Mouse (Mus musculus): ENCODE data around the gene Xlr3c. TPM values are rescaled to one million over a fixed set of nuclear protein-coding genes. Genes with fewer than 3 reads are reported as not detected.
"Not testable (repeated sequence)": the region's sequence is repeated elsewhere in the genome, so short reads cannot be mapped to it uniquely, and the experiment has no call there.

The Xlr3c gene
- not detected in 2 replicates for polyA plus RNA-seq (2015; fragmentation: Nextera tagmentation; extraction: Ambion mirVana)

DNA sequence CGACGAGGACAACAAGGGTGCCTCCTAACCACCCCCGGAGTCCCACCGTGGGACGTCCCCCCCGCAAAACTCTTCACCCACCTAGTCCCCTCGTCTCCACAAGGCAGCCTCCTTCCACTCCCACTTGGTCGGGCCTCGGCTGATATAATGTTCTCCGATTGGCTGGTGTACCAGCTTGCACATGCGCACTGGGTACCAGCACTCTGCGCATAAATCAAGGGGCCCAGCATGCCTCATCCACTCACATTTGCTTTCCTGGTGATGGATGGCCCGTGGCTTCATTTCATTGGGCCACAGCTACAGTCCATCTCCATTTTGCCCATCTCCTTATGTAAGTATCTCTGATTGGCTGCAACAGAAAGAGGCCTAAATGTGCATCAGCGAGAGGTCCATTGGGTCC lies at the start of gene Xlr3c:
TSS of gene Xlr3c (minus strand) at position 121 of the 400 bp plus-strand sequence.
- WGBS = 87% methylated on average over 14 of the region's 14 CpGs
- H3K4me1 ChIP-seq; H3K27ac ChIP-seq; H3K36me3 ChIP-seq; H3K4me2 ChIP-seq; H3K27me3 ChIP-seq (replicated peaks); ATAC-seq (ENCODE audit: insufficient read depth, low FRiP score, low read depth); H3K9me3 ChIP-seq; H3K9ac ChIP-seq; H3K4me3 ChIP-seq (replicated peaks): not testable (repeated sequence)

DNA sequence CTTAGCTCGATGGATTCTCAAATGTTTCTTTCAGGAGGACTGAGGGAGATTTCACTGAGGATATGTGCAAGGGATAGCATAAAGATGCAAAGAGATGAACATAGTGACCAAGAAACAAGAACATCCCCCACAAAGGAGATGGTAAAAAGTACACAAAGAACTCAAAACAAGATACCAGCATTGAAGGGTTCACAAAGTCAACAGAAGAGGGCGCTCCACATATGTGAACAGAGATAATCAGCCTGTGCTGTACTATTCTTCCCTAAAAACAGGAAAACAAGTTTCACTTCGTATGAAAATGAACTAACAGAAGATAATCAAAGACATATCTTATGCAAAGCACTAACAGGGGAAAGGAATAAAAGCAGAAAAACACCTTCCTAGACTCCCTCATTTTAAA lies 47.3 kb upstream of the Xlr3c start:
- Histone ChIP-seq H3K4me1 (no peaks in the 10 kb centered on the region), H3K9me3 (no peaks in the 10 kb centered on the region), H3K9ac (no peak overlapping the region), H3K27ac (no peak overlapping the region), H3K4me3 (replicated peaks) (no peak overlapping the region), H3K27me3 (replicated peaks) (no peaks in the 10 kb centered on the region), H3K36me3 (no peaks in the 10 kb centered on the region), H3K4me2 (no peak overlapping the region)
- ATAC-seq (ENCODE audit: insufficient read depth, low FRiP score, low read depth) = no peak
- 43% methylated on average over 3 of the region's 3 CpGs for WGBS

DNA sequence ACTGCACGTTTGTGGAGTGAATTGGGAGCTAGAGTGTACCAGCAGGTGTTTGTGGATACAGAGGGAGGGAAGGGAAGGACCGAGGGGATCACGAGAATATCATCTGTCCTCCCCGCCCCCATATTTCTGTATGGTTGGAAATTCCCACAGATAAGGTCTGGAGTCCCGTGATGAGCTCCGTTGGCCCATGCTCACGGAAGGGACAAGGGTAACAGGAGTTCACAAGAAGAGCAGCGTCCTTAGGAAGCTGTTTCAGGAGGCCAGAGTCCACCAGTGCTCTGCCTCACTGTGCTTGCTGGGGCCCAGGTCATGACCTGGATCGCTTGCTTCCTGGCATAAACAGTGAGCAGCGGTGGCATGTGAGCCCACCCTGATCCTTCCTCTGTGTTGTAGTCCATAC lies 30.6 kb upstream of the Xlr3c start:
- not testable (repeated sequence) for H3K9me3 ChIP-seq; H3K9ac ChIP-seq; H3K4me2 ChIP-seq; H3K4me3 ChIP-seq (replicated peaks); H3K27ac ChIP-seq; H3K36me3 ChIP-seq; H3K27me3 ChIP-seq (replicated peaks); ATAC-seq (ENCODE audit: insufficient read depth, low FRiP score, low read depth); H3K4me1 ChIP-seq
- WGBS = 51% methylated on average over 9 of the region's 10 CpGs

DNA sequence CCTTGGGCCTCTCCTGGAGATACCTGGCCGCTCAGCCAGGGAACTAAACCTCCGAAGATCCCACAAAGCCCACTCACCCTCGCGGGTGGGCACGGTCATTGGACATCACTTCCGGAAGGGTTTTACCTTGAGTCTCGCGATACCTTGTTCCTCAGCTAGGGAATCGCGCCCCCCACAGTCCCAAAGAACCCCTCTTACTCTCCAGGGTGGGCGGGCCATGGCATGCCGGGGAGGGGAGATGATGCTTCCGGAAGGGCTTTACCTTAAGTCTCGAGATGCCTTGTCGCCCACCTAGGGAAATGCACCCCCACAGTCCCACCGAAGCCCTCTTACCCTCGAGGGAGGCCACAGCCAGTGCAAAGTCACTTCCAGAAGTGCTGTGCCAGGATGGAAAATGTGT lies 27.7 kb upstream of the Xlr3c start, which contains the start of the genes Xlr5a and Xlr5c:
TSS of gene Xlr5a (minus strand) at position 101 of the 400 bp plus-strand sequence.
TSS of gene Xlr5c (minus strand) at position 101 of the 400 bp plus-strand sequence.
- ATAC-seq (ENCODE audit: insufficient read depth, low FRiP score, low read depth); H3K4me1 ChIP-seq; H3K9me3 ChIP-seq; H3K9ac ChIP-seq; H3K36me3 ChIP-seq; H3K27ac ChIP-seq; H3K27me3 ChIP-seq (replicated peaks); H3K4me2 ChIP-seq; H3K4me3 ChIP-seq (replicated peaks): not testable (repeated sequence)
- 90% methylated on average over 16 of the region's 17 CpGs for WGBS

DNA sequence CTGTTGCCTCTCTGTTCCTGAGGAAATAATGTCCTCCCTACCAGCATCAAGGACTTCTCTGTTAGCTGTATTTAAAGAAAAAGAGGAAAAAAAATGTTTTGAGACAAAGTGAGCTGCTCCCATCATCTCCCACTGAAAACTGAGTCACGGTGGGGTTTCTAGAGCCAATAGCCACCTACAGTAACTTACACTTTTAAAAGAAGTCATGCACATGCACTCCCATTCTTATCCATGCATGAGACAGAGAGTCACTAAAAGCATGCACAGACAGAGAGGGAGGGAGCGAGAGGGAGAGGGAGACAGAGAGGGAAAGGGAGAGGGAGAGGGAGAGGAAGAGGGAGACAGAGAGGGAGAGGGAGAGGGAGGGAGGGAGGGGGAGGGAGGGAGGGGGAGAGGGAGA lies 2.8 kb downstream of the Xlr3c start:
- ATAC-seq (ENCODE audit: insufficient read depth, low FRiP score, low read depth) = not testable (repeated sequence)
- WGBS = 96% methylated on average over 1 of the region's 2 CpGs

DNA sequence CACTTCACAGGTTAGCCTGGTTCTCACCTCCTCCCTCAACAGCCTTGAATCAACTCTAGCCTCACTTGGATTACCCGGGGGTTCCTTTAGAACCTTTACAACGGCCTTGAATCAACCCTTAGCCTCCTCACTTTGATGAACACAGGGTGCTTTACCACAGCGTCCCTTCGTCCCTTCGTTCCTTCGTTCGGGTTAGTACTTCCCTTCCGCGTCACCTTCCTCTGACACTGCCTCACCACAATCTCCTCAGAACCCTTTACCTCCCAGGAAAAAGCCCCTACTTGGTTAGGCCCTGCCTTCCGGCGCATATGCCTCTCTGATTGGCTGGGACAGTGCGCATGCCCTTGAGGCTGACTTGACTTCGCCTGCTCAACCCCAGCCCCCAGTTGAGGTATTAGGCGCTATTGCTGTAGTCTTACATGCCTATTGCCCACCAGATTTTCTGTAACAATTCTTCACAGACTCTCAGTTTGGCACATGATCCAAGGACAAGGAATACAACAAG lies 22.3 kb downstream of the Xlr3c start, which contains the start of gene Xlr4c:
TSS of gene Xlr4c (minus strand) at position 310 of the 505 bp plus-strand sequence.
- H3K36me3 ChIP-seq; H3K4me2 ChIP-seq; H3K27ac ChIP-seq; H3K9me3 ChIP-seq; H3K9ac ChIP-seq; H3K27me3 ChIP-seq (replicated peaks); ATAC-seq (ENCODE audit: insufficient read depth, low FRiP score, low read depth); H3K4me1 ChIP-seq; H3K4me3 ChIP-seq (replicated peaks): not testable (repeated sequence)
- 81% methylated on average over 14 of the region's 14 CpGs for WGBS

More for the DNA sequence above, 2.8 kb downstream of the Xlr3c start:
- not testable (repeated sequence) for H3K27me3 ChIP-seq (replicated peaks); H3K36me3 ChIP-seq; H3K4me1 ChIP-seq; H3K4me2 ChIP-seq; H3K4me3 ChIP-seq (replicated peaks); H3K27ac ChIP-seq; H3K9me3 ChIP-seq; H3K9ac ChIP-seq

DNA sequence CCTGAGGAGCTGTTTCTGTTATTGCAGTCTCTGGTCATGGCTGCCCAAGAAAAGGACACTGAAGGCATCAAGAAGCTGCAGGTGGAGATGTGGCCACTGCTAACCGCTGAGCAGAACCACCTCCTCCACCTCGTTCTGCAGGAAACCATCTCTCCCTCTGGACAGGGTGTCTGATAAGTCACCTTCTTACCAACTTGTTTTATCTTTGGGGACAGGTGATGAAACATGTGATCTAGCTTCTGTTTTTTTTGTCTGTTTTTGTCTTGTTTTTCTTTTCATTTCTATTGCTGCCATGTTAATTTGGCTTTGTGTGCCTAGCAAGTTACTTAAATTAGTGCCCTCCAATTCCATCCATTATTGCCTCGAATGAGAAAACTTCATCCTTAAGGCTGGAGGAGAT lies 35.9 kb downstream of the Xlr3c start:
- no peak for ATAC-seq (ENCODE audit: insufficient read depth, low FRiP score, low read depth)
- Histone ChIP-seq H3K4me1 (no peaks in the 10 kb centered on the region), H3K9me3 (no peaks in the 10 kb centered on the region), H3K9ac (no peak overlapping the region), H3K36me3 (no peaks in the 10 kb centered on the region), H3K27ac (no peak overlapping the region), H3K4me2 (peak overlapping the region; percentile 77), H3K27me3 (replicated peaks) (no peaks in the 10 kb centered on the region), H3K4me3 (replicated peaks) (peak overlapping the region; percentile 60)
- 27% methylated on average over 3 of the region's 3 CpGs for WGBS

DNA sequence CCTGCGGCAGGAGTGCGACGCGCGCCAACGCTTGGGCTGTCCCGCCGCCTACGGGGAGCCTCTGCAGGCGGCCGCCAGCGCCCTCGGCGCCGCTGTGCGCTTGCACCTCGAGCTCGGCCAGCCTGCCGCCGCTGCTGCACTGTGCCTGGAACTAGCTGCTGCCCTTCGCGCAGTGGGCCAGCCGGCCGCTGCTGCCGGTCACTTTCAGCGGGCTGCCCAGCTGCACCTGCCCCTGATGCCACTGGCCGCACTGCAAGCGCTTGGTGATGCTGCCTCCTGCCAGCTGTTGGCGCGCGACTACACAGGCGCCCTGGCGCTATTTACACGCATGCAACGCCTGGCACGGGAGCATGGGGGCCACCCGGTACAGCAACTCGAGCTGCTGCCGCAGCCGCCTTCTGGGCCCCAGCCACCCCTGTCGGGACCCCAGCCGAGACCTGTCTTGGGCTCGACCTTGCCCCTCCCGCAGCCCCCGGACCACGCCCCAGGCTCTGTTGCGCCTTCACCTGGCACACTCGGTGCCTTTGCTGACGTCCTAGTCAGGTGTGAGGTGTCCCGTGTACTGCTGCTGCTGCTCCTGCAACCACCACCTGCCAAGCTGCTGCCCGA lies 36.5 kb downstream of the Xlr3c start:
- WGBS = 25% methylated on average over 49 of the region's 51 CpGs
- H3K4me1 ChIP-seq = no peaks in the 10 kb centered on the region

DNA sequence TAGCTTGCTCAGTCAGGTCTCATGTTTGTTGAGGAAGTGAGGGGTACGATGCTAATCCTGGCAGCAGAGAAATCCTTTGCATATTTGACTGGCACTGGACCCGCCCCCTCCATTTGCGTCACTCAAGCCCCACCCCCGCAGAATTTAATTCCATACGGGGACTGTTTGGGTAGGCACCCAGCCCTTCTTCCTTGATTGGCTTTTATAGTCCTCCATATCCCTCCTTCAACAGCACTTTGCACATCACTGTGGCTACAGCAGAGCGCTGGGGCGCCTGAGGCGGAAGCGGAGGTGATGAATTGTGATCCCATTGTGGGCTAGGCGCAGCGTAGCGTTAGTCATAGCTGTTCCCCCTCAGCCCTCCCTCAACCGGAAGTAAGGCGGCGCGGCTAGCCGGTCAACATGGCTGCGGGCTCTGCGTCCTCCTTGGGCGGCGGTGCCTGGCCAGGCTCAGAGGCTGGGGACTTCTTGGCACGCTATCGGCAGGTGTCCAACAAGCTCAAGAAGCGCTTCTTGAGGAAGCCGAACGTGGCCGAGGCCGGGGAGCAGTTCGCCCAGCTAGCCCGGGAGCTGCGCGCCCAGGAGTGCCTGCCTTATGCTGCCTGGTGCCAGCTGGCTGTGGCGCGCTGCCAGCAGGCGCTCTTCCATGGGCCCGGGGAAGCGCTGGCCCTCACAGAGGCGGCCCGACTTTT lies 37.1 kb downstream of the Xlr3c start, which contains the start of gene F8a:
TSS of gene F8a (plus strand) at position 378 of the 692 bp plus-strand sequence.
- ATAC-seq (ENCODE audit: insufficient read depth, low FRiP score, low read depth) = peak; percentile 95
- Histone ChIP-seq H3K9me3 (no peaks in the 10 kb centered on the region), H3K4me2 (peak within 1 kb of the TSS; percentile 77), H3K9ac (peak within 1 kb of the TSS; percentile 46), H3K27me3 (replicated peaks) (no peaks in the 10 kb centered on the region), H3K36me3 (no peaks in the 10 kb centered on the region), H3K4me1 (no peaks in the 10 kb centered on the region), H3K27ac (peak within 1 kb of the TSS; percentile 84), H3K4me3 (replicated peaks) (peak within 1 kb of the TSS; percentile 60)
- WGBS = 21% methylated on average over 34 of the region's 39 CpGs

More for the DNA sequence above, 36.5 kb downstream of the Xlr3c start:
- Histone ChIP-seq H3K36me3 (no peaks in the 10 kb centered on the region), H3K27me3 (replicated peaks) (no peaks in the 10 kb centered on the region), H3K9ac (peak overlapping the region; percentile 46), H3K27ac (peak overlapping the region; percentile 84), H3K4me3 (replicated peaks) (peak overlapping the region; percentile 60), H3K4me2 (peak overlapping the region; percentile 77), H3K9me3 (no peaks in the 10 kb centered on the region)
- peak; percentile 44; the same call in 1 of the 2 replicates for ATAC-seq (ENCODE audit: insufficient read depth, low FRiP score, low read depth)

DNA sequence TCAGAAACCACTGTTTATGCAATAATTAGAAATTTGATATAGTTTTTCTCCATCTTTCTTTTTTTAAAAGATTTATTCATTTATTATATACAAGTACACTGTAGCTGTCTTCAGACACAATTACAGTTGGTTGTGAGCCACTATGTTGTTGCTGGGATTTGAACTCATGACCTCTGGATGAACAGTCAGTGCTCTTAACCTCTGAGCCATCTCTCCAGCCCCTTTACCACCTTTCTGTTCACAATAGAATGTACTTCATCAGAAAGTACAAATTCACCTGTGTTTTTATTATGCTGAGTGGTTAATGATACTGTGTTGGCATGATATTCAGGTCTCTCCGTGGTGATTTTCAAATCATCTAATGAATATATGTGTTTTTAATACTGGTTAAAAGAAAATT lies 39.8 kb downstream of the Xlr3c start:
- no peaks in the 10 kb centered on the region for H3K9me3 ChIP-seq
- no peaks in the 10 kb centered on the region for H3K36me3 ChIP-seq
- no peaks in the 10 kb centered on the region for H3K4me1 ChIP-seq
- H3K4me3 ChIP-seq (replicated peaks) = no peak overlapping the region
- no peak overlapping the region for H3K27ac ChIP-seq
- 47% methylated on average over 1 of the region's 1 CpGs for WGBS
- no peaks in the 10 kb centered on the region for H3K27me3 ChIP-seq (replicated peaks)
- ATAC-seq (ENCODE audit: insufficient read depth, low FRiP score, low read depth) = no peak
- no peak overlapping the region for H3K4me2 ChIP-seq
- no peak overlapping the region for H3K9ac ChIP-seq

DNA sequence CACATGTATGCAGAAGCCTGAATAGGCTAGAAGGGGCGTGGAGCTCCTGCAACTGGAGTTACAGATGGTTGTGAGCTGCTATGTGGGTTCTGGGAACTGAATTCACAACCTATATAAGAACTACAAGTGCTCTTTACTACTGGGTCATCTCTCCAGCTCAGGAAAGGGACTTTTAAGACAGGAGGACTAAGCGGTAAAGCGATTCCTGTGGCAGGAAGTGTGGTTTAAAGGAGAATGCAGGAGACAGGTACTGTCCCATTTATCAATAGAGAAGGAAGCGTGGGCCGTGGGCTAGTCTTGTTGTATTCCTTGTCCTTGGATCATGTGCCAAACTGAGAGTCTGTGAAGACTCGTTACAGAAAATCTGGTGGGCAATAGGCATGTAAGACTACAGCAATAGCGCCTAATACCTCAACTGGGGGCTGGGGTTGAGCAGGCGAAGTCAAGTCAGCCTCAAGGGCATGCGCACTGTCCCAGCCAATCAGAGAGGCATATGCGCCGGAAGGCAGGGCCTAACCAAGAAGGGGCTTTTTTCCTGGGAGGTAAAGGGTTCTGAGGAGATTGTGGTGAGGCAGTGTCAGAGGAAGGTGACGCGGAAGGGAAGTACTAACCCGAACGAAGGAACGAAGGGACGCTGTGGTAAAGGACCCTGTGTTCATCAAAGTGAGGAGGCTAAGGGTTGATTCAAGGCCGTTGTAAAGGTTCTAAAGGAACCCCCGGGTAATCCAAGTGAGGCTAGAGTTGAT lies 51.2 kb downstream of the Xlr3c start, which contains the start of gene Xlr4b:
TSS of gene Xlr4b (plus strand) at position 515 of the 746 bp plus-strand sequence.
- not testable (repeated sequence) for H3K27me3 ChIP-seq (replicated peaks); H3K4me2 ChIP-seq; H3K4me1 ChIP-seq; H3K9me3 ChIP-seq; H3K36me3 ChIP-seq; H3K27ac ChIP-seq; H3K9ac ChIP-seq; H3K4me3 ChIP-seq (replicated peaks); ATAC-seq (ENCODE audit: insufficient read depth, low FRiP score, low read depth)
- WGBS = 76% methylated on average over 18 of the region's 19 CpGs

Data from stomach, embryonic 15.5 days (tissue).